Mouse (Mus musculus): ENCODE measurements at regions not wholly inside any gene's neighbourhood (a gene's known extent, or its start where the extent isn't known, plus 50 kb on each side); places are given as distances from the start of the nearest gene placed in this dataset.

DNA sequence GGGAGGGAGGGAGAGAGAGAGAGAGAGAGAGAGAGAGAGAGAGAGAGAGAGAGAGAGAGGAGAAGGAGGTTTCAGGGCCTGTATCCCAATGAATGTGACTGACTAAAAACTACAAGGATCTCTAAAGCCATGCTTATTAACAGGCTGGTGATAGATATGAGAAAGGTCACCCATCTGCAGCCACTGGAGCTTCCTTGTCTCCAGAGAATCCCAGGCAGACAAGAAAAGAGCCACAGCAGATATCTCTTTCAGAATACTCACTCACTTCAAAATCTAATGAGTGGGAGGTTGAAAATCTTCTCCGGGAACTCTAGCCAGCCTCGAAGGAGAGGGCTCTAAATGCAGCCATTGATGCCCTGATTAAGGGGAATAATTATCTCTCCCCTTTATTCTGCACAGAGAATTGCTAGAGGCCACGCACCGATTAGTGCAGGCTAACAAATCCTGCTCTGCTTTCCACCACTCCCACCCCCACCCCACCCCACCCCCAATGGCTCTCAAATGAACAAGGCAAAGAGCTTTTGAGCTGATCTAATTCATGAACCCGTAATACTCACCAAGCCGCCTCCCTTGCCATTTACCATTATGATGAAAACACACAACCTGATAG is 189.5 kb upstream of the Sox9 start:
- no peak for DNase-seq (ENCODE audit: low read depth)

DNA sequence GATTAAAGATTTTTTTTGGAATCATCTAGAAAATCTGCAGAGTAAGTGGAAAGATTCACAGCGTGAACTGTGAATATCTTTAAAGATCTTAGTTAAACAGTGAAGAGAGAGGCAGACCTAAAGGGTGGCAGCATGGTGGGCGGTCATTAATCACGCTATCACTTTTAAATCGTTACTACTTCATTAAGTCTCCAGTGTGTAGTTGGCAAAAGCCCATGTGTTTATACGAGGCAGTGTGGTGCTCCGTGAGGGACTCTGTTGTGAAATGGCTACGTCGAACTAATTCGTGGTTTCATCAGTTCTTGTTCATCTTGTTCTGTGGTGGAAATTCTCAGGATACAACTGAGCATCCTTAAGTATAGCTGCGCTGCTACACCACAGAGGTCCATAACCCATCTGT is 188.2 kb upstream of the Sox9 start:
- DNase-seq (ENCODE audit: low read depth), result no peak

DNA sequence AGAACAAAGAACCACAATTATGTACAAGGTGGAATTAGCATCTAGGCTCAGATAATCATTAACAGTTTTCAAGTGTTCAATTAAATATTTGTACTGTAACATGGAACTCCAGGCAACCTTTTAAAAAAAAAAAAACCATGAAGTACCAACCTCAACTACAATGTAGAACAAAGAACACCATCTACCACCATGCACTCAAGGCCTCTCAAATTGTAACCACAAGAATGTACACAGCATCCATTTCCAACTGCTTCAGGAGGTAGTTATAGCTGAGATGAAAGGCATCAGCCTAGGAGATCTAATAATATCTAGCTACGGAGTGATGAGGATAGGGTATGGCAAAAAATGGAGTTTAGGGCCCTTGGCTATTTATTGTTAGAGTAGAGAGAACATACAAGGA is 174.7 kb upstream of the Sox9 start:
- DNase-seq (ENCODE audit: low read depth), result no peak

DNA sequence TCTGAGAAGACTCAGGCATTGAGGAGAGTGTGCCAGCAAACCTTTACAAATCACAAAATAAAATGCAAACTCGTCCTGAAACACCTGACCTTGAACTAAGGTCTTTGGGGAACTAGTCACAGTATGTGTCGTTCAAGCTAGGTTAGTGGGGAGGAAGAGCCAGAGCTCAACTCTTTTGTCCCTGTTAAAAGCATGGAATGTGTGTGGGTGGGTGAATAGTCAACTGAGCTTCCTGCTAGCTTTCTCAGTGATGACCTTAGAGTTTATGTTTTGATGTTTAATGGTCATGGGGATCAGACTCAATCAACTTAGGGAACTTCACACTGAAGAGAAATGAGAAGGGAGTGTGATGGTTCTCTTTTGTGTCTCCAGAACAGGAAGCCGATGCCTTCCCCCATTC is 172.7 kb upstream of the Sox9 start:
- DNase-seq (ENCODE audit: low read depth), result no peak

DNA sequence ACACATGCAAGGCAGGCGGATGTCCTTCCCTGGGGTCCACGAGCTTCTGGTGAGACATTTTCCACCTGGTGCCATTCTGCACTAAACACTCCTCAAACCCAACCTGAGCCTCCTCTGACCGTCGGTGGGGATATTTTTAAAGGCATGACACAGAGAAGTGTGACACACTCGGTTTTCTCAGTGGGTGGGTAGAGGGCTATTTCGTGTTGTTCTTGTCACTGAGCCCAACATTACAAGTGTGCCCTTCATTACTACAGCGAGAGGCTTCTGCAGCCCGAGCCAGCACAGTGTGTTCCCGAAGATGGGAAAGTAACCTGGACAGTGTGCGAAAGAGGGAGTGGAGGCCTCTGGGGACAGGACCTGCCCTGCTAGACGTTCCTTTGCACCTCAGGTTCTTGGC is 171.0 kb upstream of the Sox9 start:
- DNase-seq (ENCODE audit: low read depth), result no peak

DNA sequence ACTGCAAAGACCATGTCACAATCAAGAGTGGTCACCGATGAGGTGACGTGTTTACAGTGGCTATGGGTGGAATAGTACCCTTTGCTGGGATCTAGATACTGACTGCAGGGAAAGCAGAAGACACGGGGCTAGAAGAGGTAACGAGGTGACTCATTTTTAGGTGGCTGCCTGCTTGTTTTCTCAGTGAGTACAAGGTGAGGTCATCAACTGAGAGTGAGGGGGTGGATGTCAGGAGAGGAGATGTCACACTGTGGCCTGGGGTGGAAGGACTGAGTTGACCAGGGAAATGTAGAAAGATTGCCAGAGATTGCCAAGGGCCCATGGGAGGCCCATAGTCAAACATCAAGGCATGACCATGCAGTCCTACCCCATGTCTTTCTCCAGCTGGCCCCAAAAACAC is 166.4 kb upstream of the Sox9 start:
- no peak for DNase-seq (ENCODE audit: low read depth)

- DNase-seq (ENCODE audit: low read depth), result no peak
Observed at GRCm38 (mm10) chr11:112616942-112617341, 165.1 kb upstream of the Sox9 start.

DNA sequence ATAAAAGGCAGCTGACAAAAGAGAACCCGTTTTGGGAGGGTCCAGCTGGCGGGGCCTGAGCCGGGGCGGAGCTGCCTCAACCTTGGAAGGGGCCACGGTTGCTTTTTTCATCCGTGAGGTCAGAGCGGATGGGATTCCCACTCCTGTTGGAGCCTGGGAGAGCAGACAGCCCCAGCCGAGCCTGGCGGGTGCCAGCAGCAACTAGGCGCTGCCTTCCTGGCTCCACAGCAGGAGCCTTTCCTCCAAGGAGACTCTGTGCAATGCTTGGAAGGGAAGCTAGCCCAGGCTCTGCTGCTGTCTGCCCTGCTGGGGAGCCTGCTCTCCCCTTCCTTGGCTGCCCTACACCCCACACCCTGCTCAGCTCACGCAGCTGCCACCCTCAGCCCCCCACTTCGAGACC is 161.1 kb upstream of the Sox9 start:
- DNase-seq (ENCODE audit: low read depth), result no peak

DNA sequence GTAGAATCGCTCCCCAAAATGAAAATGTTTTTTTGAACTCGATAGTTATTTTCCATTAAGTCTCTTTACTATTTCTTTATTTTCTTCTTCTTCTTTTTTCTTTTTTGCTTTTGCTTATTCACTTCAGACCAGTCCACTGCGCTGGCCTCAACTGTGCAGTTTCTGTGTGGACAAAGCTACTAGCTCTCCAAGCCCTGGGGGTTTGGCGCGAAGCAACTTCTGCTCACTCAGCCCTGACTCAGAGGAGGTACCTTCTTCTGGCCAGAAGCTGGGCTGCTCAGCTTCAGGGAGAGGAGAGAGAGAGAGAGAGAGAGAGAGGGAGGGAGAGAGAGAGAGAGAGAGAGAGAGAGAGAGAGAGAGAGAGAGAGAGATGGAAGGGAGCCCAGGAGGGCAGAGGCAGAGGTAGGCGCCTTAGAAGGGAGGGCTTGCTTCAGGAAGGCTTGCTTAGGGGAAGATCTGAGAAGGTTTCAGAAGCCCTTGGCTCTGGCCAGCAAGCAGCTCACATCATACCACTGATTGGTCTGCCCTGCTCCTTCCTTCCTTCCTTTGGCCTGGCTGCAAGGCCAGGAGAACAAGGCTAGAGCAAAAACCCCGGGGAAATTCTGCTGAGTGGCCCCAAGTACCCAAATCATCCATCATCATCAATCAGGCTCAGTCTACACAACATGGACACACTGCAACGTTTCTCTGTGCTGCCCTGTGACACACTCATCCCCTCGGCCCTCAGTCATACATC is 160.5 kb upstream of the Sox9 start:
- no peak for DNase-seq (ENCODE audit: low read depth)

DNA sequence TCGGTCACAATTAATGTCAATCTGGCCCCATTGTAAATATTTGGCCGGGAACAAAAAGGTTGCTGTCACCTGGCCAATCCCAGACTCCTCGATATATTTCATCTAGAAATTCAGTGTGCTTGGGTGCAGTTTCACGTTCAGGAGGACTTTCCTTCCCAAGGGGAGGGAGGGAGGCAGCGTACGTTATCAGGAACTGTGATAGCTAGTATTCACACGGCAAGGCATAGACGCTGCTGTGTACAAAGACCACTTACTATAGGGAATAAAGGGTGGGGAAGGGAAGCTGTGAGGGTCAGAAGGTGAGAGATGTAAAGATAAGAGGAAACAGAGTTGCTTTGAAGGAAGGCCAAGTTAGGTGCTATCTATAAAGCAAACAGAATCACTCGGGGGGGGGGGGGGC is 132.7 kb upstream of the Sox9 start:
- no peak for DNase-seq (ENCODE audit: low read depth)

DNA sequence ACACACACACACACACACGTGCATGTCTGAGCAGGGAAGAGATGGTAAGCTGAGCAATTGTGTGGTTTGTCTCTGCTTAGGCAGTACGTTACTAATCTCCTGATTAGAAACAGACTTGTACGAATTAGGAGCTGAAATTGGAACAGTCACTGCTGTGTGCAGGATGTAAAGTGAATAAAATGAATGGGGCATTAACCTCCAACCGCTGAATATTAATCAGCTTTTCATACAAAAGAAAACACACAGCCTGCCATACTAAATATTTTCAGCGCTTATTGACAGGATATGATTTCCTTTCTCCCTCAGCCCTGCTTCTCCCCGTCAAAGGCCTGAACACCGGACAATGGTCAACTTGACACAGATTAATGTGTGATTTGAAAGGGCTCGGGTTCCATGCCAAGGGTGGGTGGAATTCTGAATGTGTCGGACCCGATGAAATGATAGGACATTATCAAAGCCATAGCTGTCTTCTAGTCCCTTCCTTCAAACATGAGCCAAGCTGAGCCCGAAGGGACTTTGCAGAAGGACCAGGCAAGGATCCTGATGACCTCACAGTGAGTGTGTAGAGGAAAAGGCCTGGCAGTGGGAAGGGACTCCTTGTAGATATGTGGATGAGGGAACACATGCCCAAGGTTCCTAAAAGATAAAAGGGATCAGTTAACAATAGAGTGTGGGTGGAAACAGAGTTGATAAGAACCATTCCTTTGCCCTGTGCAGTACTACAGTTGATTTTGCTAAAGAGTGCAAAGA is 124.4 kb upstream of the Sox9 start:
- DNase-seq (ENCODE audit: low read depth), result no peak

DNA sequence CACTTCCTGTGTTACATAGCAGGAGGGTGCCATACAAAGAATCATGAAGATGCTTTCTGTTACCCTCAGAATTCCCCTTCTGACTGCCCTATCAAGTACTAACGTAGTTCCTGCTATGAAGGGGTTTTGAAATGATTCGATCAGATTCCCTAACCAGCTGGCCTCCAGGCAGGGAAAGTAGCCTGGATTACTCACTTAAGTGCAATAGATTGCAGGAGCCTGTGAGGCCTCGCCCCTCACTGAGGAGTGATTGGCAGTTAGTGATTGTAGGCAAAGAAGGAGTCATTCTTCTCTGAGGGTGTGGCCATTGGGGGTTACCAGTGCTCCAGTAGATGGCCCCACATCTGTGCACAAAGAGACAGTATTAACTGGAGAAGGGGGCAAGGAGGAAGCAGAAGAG is 122.1 kb upstream of the Sox9 start:
- DNase-seq (ENCODE audit: low read depth), result no peak

- no peak for DNase-seq (ENCODE audit: low read depth)
Observed at GRCm38 (mm10) chr11:112661426-112661825, 120.6 kb upstream of the Sox9 start.

GRCm38 (mm10) chr11:112667311-112667710 is 114.7 kb upstream of the Sox9 start:
- DNase-seq (ENCODE audit: low read depth), result no peak

GRCm38 (mm10) chr11:112672086-112672485 is 109.9 kb upstream of the Sox9 start:
- no peak for DNase-seq (ENCODE audit: low read depth)

DNA sequence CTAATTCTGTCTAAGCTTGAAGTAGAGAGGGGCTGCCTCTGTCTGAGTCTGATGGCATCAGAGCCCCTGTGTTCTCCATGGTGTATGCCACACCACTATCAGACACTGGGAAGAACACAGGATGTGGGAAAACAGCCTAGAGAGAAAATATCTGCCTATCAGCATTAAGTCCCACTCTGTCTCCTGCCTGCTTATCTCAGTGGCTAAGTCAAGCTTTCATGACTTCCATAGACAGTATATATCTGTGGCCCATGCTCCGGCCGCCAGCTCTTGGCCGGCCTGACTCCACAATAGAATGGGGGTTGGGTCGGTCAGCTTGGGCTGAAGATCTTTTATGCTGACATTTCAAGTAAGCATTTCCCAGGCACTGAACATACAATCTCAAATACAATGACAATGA is 92.0 kb upstream of the Sox9 start:
- no peak for DNase-seq (ENCODE audit: low read depth)

DNA sequence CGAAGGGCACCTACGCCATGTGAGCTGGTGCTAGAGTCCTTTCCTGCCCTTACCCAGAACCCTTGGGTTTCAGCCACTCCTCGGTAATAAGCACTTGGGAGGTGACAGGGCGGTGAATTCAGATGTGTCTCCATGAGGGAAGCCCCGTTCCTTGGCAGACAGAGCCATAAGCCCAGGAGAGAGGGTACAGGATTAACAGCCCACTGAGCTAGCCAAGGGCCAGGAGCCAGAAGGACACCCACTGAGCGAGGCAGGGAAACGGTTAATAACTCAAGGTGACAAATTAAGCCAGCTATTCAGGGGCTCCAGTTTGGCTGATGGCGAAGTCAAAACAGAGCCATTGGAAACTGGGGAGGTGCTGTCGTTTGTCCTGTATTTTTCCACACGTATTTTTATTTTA is 75.9 kb upstream of the Sox9 start:
- no peak for DNase-seq (ENCODE audit: low read depth)

DNA sequence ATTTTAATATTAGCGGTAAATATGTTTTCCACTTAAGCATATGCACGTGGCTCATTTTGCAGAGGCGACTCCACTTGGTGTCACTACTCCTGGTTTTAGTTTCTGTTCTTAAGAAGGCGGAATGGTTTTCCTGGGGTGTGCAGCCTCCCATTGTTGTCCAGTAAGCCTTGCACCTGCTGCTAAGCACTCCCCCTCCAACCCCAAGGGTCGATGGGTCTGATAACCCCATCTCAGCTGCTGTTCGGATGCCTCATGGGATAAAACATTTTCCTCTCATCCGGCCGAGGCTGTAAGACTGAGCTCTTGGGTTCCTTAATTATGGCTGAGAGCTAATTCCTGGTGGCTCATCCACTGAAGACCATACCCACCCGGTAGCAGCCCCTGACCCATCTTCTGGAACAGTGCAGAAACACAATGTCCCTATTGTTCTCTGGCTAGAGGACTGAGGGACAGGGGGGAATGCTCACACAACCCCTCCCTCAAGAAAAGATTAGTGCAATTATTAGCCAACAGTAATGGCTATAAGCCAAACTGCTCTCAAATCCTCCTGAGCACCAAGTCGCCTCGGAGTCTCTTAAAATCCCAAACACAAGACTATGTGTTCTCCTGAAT is 73.8 kb upstream of the Sox9 start:
- no peak for DNase-seq (ENCODE audit: low read depth)

GRCm38 (mm10) chr11:112711656-112712055 is 70.4 kb upstream of the Sox9 start:
- no peak for DNase-seq (ENCODE audit: low read depth)

DNA sequence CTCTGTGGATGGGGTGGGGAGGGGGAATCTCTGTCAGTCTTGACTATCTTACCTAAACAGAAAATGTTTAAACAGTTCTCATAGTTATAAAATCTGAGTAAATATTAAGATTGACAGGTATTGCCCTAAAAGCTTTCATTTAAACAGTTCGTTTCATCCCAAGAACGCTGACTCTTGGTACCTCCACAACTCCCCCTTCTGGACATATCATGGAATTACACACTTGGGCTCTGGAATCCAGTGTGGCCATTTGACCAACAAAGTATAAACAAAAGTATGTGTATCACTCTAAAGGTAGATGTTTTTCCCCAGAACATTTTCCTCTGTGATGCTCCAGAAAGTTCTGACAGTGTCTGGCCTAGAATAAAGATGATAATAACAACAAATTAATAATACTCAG is 63.5 kb upstream of the Sox9 start:
- no peak for DNase-seq (ENCODE audit: low read depth)

DNA sequence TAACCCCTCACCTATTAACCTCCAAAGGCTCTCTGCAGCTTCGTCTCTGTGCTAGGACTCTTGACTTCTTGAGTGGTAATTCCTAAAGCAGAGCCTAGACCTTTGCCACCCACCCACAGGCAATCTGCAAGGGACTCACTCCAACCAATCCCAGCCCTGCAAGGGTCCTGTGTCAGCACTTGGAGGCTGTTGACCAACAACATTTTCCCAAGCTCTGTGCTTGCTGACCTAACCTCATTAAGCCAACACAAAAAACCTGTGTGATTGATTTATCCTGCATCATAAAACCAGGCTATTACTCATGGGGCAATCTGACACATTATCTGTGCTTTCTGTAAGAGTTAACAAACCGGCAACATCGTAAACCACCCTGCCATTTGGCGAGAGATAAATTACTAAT is 61.4 kb upstream of the Sox9 start:
- no peak for DNase-seq (ENCODE audit: low read depth)

DNA sequence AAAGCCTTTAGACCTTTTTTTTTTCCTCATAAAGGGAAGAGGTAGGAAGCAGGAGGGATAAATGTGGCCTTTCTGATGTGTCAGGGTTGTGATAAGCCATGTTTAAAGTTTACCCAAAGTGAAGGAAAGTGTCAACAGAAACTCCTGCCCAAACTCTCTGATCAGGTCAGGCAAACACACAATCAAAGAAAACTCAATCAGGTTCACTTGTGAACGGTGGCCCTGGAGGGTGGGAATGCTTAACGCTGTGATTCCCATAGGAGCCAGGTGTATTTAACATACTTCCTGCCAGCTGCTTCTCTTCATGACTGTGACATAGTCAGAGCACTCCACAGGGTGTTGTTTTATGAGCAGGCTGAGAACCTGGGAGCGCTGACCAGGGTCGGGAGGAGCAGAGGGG is 59.1 kb upstream of the Sox9 start:
- no peak for DNase-seq (ENCODE audit: low read depth)

All from c-Kit-positive CD71-positive TER-119-negative erythroid progenitor cells, embryonic 14.5 days (primary cell).